Comparison of ENCODE assay signal across 28 mouse cellular contexts in genomic region chr11:26817316-26817715, GRCm38 (mm10).
"Had no signal": no experiment of that assay in that cellular context is flagged by ENCODE, and none has a peak within 500 bp of the region (broad histone marks: within the 10 kb centered on the region; RNA-seq: fewer than 3 reads in every experiment).

No protein-coding gene starts in this region.

- H3K27ac ChIP-seq: embryonic facial prominence, embryonic 12.5 days; embryonic facial prominence, embryonic 13.5 days; embryonic facial prominence, embryonic 15.5 days; forebrain, embryonic 10.5 days; forebrain, embryonic 12.5 days; forebrain, embryonic 13.5 days; gastrocnemius, adult 2 months; heart, adult 2 months had no signal

- H3K4me1 ChIP-seq: embryonic facial prominence, embryonic 12.5 days; embryonic facial prominence, embryonic 13.5 days; embryonic facial prominence, embryonic 15.5 days; forebrain, embryonic 10.5 days; forebrain, embryonic 12.5 days; forebrain, embryonic 13.5 days had no signal

- H3K4me2 ChIP-seq: embryonic facial prominence, embryonic 12.5 days; embryonic facial prominence, embryonic 13.5 days; embryonic facial prominence, embryonic 15.5 days; forebrain, embryonic 12.5 days; forebrain, embryonic 13.5 days; forebrain, embryonic 15.5 days had no signal

- H3K4me3 ChIP-seq: embryonic facial prominence, embryonic 12.5 days; embryonic facial prominence, embryonic 13.5 days; embryonic facial prominence, embryonic 15.5 days; erythroblast, embryonic 14.5 days; forebrain, embryonic 10.5 days; forebrain, embryonic 12.5 days; forebrain, embryonic 13.5 days; forebrain, embryonic 15.5 days; gastrocnemius, adult 2 months; heart, adult 2 months had no signal

- DNase-seq: cerebellum, adult 2 months; cerebellum, adult 8-10 months; cerebellum, adult 9-10 months; cerebellum, adult 9-11 months; cerebellum, postnatal 10 days; cerebellum, postnatal 14 days; cerebellum, postnatal 25 days; cerebellum, postnatal 36 days; embryo, embryonic 11 days; forebrain, postnatal 0 days; gastrocnemius, adult 2 months; gastrocnemius, postnatal 10 days; gastrocnemius, postnatal 14 days; gastrocnemius, postnatal 25 days; gastrocnemius, postnatal 36 days; heart, adult 11 months; heart, adult 18-20 months; heart, adult 2 months had no signal

- H3K27me3 ChIP-seq: embryonic facial prominence, embryonic 12.5 days; embryonic facial prominence, embryonic 13.5 days; embryonic facial prominence, embryonic 15.5 days; forebrain, embryonic 12.5 days; forebrain, embryonic 13.5 days; forebrain, embryonic 15.5 days had no signal

- ATAC-seq: forebrain, embryonic 13.5 days; forebrain, embryonic 14.5 days; forebrain, embryonic 15.5 days; forebrain, embryonic 16.5 days; forebrain, postnatal 0 days had no signal

- H3K36me3 ChIP-seq: embryonic facial prominence, embryonic 12.5 days; embryonic facial prominence, embryonic 13.5 days; embryonic facial prominence, embryonic 15.5 days; forebrain, embryonic 10.5 days; forebrain, embryonic 12.5 days; forebrain, embryonic 15.5 days had no signal

- H3K9me3 ChIP-seq: embryonic facial prominence, embryonic 12.5 days; embryonic facial prominence, embryonic 13.5 days; embryonic facial prominence, embryonic 15.5 days; forebrain, embryonic 10.5 days; forebrain, embryonic 12.5 days; forebrain, embryonic 13.5 days; forebrain, embryonic 15.5 days had no signal

- H3K9ac ChIP-seq: embryonic facial prominence, embryonic 12.5 days; embryonic facial prominence, embryonic 13.5 days; embryonic facial prominence, embryonic 15.5 days; forebrain, embryonic 12.5 days; forebrain, embryonic 13.5 days; forebrain, embryonic 15.5 days; forebrain, postnatal 0 days had no signal
